ENCODE assay signal across 8 mouse cellular contexts in the genomic region with DNA sequence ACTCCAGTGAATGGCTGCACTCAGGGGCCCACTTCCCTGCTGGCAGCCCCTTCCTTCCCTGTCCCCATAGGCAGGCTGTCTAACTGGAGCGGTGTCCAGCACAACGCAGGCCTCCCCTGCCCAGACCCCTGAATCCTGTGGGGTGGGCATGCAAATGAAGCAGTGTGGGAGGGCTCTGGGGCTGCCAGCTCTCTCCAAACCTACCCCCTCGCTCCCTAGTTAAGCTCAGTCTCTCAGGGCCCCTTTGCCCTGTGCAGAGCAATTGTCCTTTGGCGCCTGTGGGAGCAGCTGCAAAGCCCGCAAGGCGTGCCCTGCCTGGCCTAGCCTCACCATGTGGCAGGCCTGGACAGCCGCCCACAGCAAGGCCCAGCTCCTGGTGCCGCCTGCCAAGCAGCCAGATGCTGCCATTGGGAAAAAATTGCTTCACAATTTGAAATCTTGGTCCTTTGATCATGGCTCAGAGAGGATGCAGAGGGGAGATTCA.
DNase-seq lines count a peak whose midpoint lies in the region; ATAC-seq and TF ChIP-seq lines count a peak whose summit lies in the region.

No protein-coding gene starts in this region.

- no peak overlapping the region for H3K4me2 ChIP-seq in hindbrain, embryonic 14.5 days (replicated peaks)
- H3K4me2 ChIP-seq in neural tube, embryonic 14.5 days (ENCODE audit: low read depth, low read length), result no peak overlapping the region

- no peaks in the 10 kb centered on the region for H3K9me3 ChIP-seq in hindbrain, embryonic 14.5 days (ENCODE audit: control insufficient read depth, low read length)
- H3K9me3 ChIP-seq in limb, embryonic 10.5 days (replicated peaks), result no peaks in the 10 kb centered on the region
- H3K9me3 ChIP-seq in neural tube, embryonic 14.5 days (ENCODE audit: control insufficient read depth, low read length), result no peaks in the 10 kb centered on the region

- H3K4me1 ChIP-seq in hindbrain, embryonic 14.5 days (replicated peaks; ENCODE audit: control insufficient read depth, insufficient read depth, low read length), result peaks cover 17% of the 10 kb centered on the region; the same call in 1 of the 2 replicates
- peaks cover 40% of the 10 kb centered on the region for H3K4me1 ChIP-seq in limb, embryonic 10.5 days
- peaks cover 14% of the 10 kb centered on the region for H3K4me1 ChIP-seq in neural tube, embryonic 14.5 days (ENCODE audit: control insufficient read depth, insufficient read depth, low read length)

- H3K4me3 ChIP-seq in gastrocnemius, adult 2 months, result no peak overlapping the region
- H3K4me3 ChIP-seq in hindbrain, embryonic 14.5 days (replicated peaks; ENCODE audit: low read length), result no peak overlapping the region
- no peak overlapping the region for H3K4me3 ChIP-seq in limb, embryonic 10.5 days
- H3K4me3 ChIP-seq in neural tube, embryonic 14.5 days (ENCODE audit: low read depth, low read length), result no peak overlapping the region

- H3K27me3 ChIP-seq in hindbrain, embryonic 14.5 days (ENCODE audit: control insufficient read depth, insufficient read depth, low read length), result no peaks in the 10 kb centered on the region
- no peaks in the 10 kb centered on the region for H3K27me3 ChIP-seq in limb, embryonic 10.5 days (ENCODE audit: low read depth, poor library complexity, severe bottlenecking)
- H3K27me3 ChIP-seq in neural tube, embryonic 14.5 days (ENCODE audit: control insufficient read depth, insufficient read depth, low read length), result no peaks in the 10 kb centered on the region

- peak overlapping the region; percentile 88 for H3K27ac ChIP-seq in gastrocnemius, adult 2 months
- peak overlapping the region; percentile 43 for H3K27ac ChIP-seq in hindbrain, embryonic 14.5 days
- peak overlapping the region; percentile 86 for H3K27ac ChIP-seq in limb, embryonic 10.5 days
- peak overlapping the region; percentile 69 for H3K27ac ChIP-seq in neural tube, embryonic 14.5 days (ENCODE audit: low read depth, low read length)

- H3K36me3 ChIP-seq in hindbrain, embryonic 14.5 days (replicated peaks; ENCODE audit: control insufficient read depth, insufficient read depth), result no peaks in the 10 kb centered on the region
- peaks cover 11% of the 10 kb centered on the region for H3K36me3 ChIP-seq in limb, embryonic 10.5 days
- H3K36me3 ChIP-seq in neural tube, embryonic 14.5 days (ENCODE audit: control insufficient read depth, insufficient read depth, low read length), result no peaks in the 10 kb centered on the region

- WGBS in hindbrain, embryonic 14.5 days, result 10% methylated on average over 8 of the region's 8 CpGs
- 16% methylated on average over 8 of the region's 8 CpGs for WGBS in limb, embryonic 10.5 days
- WGBS in neural tube, embryonic 14.5 days, result 8% methylated on average over 8 of the region's 8 CpGs

- DNase-seq in adrenal gland, postnatal 14 days, result peak; percentile 87
- peak; percentile 42 to 79 for DNase-seq in cerebellum, postnatal 4 days (ENCODE audit: low spot score in 2 of 2)
- DNase-seq in gastrocnemius, adult 2 months, result peak; percentile 91
- peak; percentile 58 for DNase-seq in hindbrain, embryonic 14.5 days (ENCODE audit: low spot score)
- DNase-seq in limb, embryonic 10.5 days (ENCODE audit: low spot score), result peak; percentile 61
- no peak for DNase-seq in urinary bladder, postnatal 14 days (ENCODE audit: low spot score)
- DNase-seq in testis, postnatal 14 days (ENCODE audit: low spot score), result no peak

- no peak overlapping the region for H3K9ac ChIP-seq in hindbrain, embryonic 14.5 days
- H3K9ac ChIP-seq in neural tube, embryonic 14.5 days (replicated peaks; ENCODE audit: low read depth, low read length), result no peak overlapping the region; the same call in 1 of the 2 replicates

- TF ChIP-seq CTCF in gastrocnemius, adult 2 months (IDR thresholded peaks at IDR 0.05), result no peak

- intact Hi-C loops in gastrocnemius, adult 2 months (cut with DNase I), result no loop called here

- peak; percentile 95 for ATAC-seq in hindbrain, embryonic 14.5 days (ENCODE audit: low FRiP score)
- peak; percentile 93 for ATAC-seq in neural tube, embryonic 14.5 days (ENCODE audit: low read depth)

Comparison
In these comparisons a context has a peak if more than half of its experiments do, and no peak if none do; other contexts are left out.
1. DNase-seq: peak in adrenal gland, postnatal 14 days (single experiment), cerebellum, postnatal 4 days (2 of 2), gastrocnemius, adult 2 months (single experiment), hindbrain, embryonic 14.5 days (single experiment) and limb, embryonic 10.5 days (single experiment); none in urinary bladder, postnatal 14 days (single experiment) and testis, postnatal 14 days (single experiment).
2. Peak in every context shown above with its lines, with median percentiles within 50 percentile points of each other: H3K27ac ChIP-seq.